Mouse (Mus musculus) cortical plate, adult 2 months (tissue): ENCODE measurements around the gene Wdtc1. TPM values are rescaled to one million over a fixed set of nuclear protein-coding genes. Genes with fewer than 3 reads are reported as not detected.

Experiments used
- H3K27ac ChIP-seq: fragments of 200-500 bp; 2 replicates; pipeline ENCODE4 v1.5.1; 2012; ENCODE audit warnings: low read length, control low read depth, inconsistent platforms; ENCODE audit not compliant: insufficient read depth
- H3K4me1 ChIP-seq: fragments of 200-500 bp; 2 replicates; pipeline ENCODE4 v1.6.1; 2011; ENCODE audit warnings: low read length; ENCODE audit not compliant: control insufficient read depth, insufficient read depth
- H3K4me3 ChIP-seq: fragments of 200-500 bp; 2 replicates; pipeline ENCODE4 v1.5.1; 2011; ENCODE audit warnings: mild to moderate bottlenecking, low read length, control low read depth; ENCODE audit not compliant: insufficient read depth
- CTCF ChIP-seq: fragments of 200-500 bp; IDR thresholded peaks from 2 replicates; pipeline ENCODE4 v1.5.1; 2011; ENCODE audit warnings: mild to moderate bottlenecking, control low read depth, low read length; ENCODE audit not compliant: insufficient read depth; ENCODE audit errors: extremely low read depth
- POLR2A ChIP-seq: fragments of 200-500 bp; IDR thresholded peaks from 2 replicates; pipeline ENCODE4 v1.6.1; 2011; ENCODE audit warnings: mild to moderate bottlenecking, low read length, control low read depth; ENCODE audit not compliant: insufficient read depth; ENCODE audit errors: extremely low read depth
- polyA plus RNA-seq: library from polyadenylated mRNA; depleted of rRNA; stranded (reverse); fragments of >200 nt; gene quantifications from 2 replicates; pipeline ENCODE4 v1.2.3, GENCODE M21; 2012

The Wdtc1 gene
- polyA plus RNA-seq, 1 experiment: 46.6 TPM

- no peak for TF ChIP-seq POLR2A
- no peak for TF ChIP-seq CTCF
- no peaks in the 10 kb centered on the region for H3K4me1 ChIP-seq
- peak overlapping the region; percentile 45 for H3K4me3 ChIP-seq
- no peak overlapping the region for H3K27ac ChIP-seq
Measured at GRCm38 (mm10) chr4:133337833-133338520, 15.3 kb downstream of the Wdtc1 start.

GRCm38 (mm10) chr4:133333306-133333705 is 20.0 kb downstream of the Wdtc1 start:
- Histone ChIP-seq H3K4me3 (no peak overlapping the region), H3K4me1 (no peaks in the 10 kb centered on the region), H3K27ac (no peak overlapping the region)
- no peak for TF ChIP-seq POLR2A
- TF ChIP-seq CTCF: no peak

- no peak for TF ChIP-seq CTCF
- no peak for TF ChIP-seq POLR2A
- H3K27ac ChIP-seq: no peak overlapping the region
- no peak overlapping the region for H3K4me3 ChIP-seq
- H3K4me1 ChIP-seq: 0 out of 2 replicates have a peak, but pooled peaks cover 2% of the 10 kb centered on the region
Measured at GRCm38 (mm10) chr4:133330296-133330695, 23.0 kb downstream of the Wdtc1 start.

GRCm38 (mm10) chr4:133328129-133328528 is 25.2 kb downstream of the Wdtc1 start:
- 0 out of 2 replicates have a peak, but pooled peaks cover 2% of the 10 kb centered on the region for H3K4me1 ChIP-seq
- no peak overlapping the region for H3K4me3 ChIP-seq
- TF ChIP-seq POLR2A (no peak), CTCF (no peak)
- H3K27ac ChIP-seq: no peak overlapping the region

GRCm38 (mm10) chr4:133319667-133320066 is 33.6 kb downstream of the Wdtc1 start:
- H3K27ac ChIP-seq: no peak overlapping the region
- H3K4me3 ChIP-seq: no peak overlapping the region
- TF ChIP-seq CTCF (no peak), POLR2A (no peak)
- H3K4me1 ChIP-seq: no peaks in the 10 kb centered on the region

- TF ChIP-seq CTCF (no peak), POLR2A (no peak)
- H3K4me1 ChIP-seq: no peaks in the 10 kb centered on the region
Measured at GRCm38 (mm10) chr4:133315991-133316390, 37.3 kb downstream of the Wdtc1 start.

GRCm38 (mm10) chr4:133314896-133315295 is 38.4 kb downstream of the Wdtc1 start:
- Histone ChIP-seq H3K4me1 (no peaks in the 10 kb centered on the region), H3K4me3 (no peak overlapping the region), H3K27ac (no peak overlapping the region)
- TF ChIP-seq POLR2A (no peak), CTCF (no peak)

More at GRCm38 (mm10) chr4:133315991-133316390, 37.3 kb downstream of the Wdtc1 start:
- H3K27ac ChIP-seq: no peak overlapping the region
- H3K4me3 ChIP-seq: no peak overlapping the region

GRCm38 (mm10) chr4:133309948-133310347 is 43.3 kb downstream of the Wdtc1 start:
- no peaks in the 10 kb centered on the region for H3K4me1 ChIP-seq
- H3K27ac ChIP-seq: no peak overlapping the region
- TF ChIP-seq POLR2A (no peak), CTCF (peak; percentile 97)
- no peak overlapping the region for H3K4me3 ChIP-seq

- no peak overlapping the region for H3K4me3 ChIP-seq
- H3K27ac ChIP-seq: no peak overlapping the region
- TF ChIP-seq CTCF: peak; percentile 70
- TF ChIP-seq POLR2A: no peak
- no peaks in the 10 kb centered on the region for H3K4me1 ChIP-seq
Measured at GRCm38 (mm10) chr4:133307331-133307730, 46.0 kb downstream of the Wdtc1 start.

- H3K4me3 ChIP-seq: no peak overlapping the region
- no peak overlapping the region for H3K27ac ChIP-seq
- TF ChIP-seq CTCF (no peak), POLR2A (no peak)
- H3K4me1 ChIP-seq: no peaks in the 10 kb centered on the region
Measured at GRCm38 (mm10) chr4:133305825-133306224, 47.5 kb downstream of the Wdtc1 start.
